Mouse (Mus musculus): ENCODE results near the gene Shq1. TPM values are rescaled to one million over a fixed set of nuclear protein-coding genes. Genes with fewer than 3 reads are reported as not detected.
A peak's percentile ranks its signal among the peaks of the same experiment; 100 is the strongest.

Gene Shq1
- polyA plus RNA-seq, 1 experiment = 4.6 TPM

GRCm38 (mm10) chr6:100670370-100670841 lies 551 bp downstream of the Shq1 start:
- WGBS = under 1% methylated on average over 32 of the region's 32 CpGs

GRCm38 (mm10) chr6:100668858-100669257 lies 2.1 kb downstream of the Shq1 start:
- TF ChIP-seq POLR2A (IDR thresholded peaks at IDR 0.05; ENCODE audit: low read depth, low read length) (no peak), CTCF (conservative IDR thresholded peaks at IDR 0.05; ENCODE audit: insufficient read depth, insufficient read length, low read depth, low read length) (no peak)
- WGBS = 73% methylated on average over 2 of the region's 2 CpGs
- no peaks in the 10 kb centered on the region; the same call in 1 of the 2 replicates for H3K36me3 ChIP-seq (ENCODE audit: control insufficient read depth, insufficient read depth, low read length)

More at GRCm38 (mm10) chr6:100670370-100670841, 551 bp downstream of the Shq1 start:
- peak; percentile 65 for DNase-seq
- TF ChIP-seq POLR2A (IDR thresholded peaks at IDR 0.05; ENCODE audit: low read depth, low read length) (no peak), CTCF (conservative IDR thresholded peaks at IDR 0.05; ENCODE audit: insufficient read depth, insufficient read length, low read depth, low read length) (no peak)
- no peak overlapping the region for H3K27ac ChIP-seq (ENCODE audit: insufficient read depth, low read depth, low read length)
- H3K27me3 ChIP-seq (replicated peaks; ENCODE audit: control insufficient read depth, insufficient read depth, low read length) = no peaks in the 10 kb centered on the region
- H3K4me1 ChIP-seq (ENCODE audit: control insufficient read depth, insufficient read depth, low read length) = no peaks in the 10 kb centered on the region
- no peaks in the 10 kb centered on the region for H3K36me3 ChIP-seq (ENCODE audit: control insufficient read depth, insufficient read depth, low read length)
- peak overlapping the region; percentile 73 for H3K4me3 ChIP-seq (ENCODE audit: insufficient read depth, low read depth, low read length)

GRCm38 (mm10) chr6:100667644-100668043 lies 3.3 kb downstream of the Shq1 start:
- Histone ChIP-seq H3K4me1 (ENCODE audit: control insufficient read depth, insufficient read depth, low read length) (no peaks in the 10 kb centered on the region), H3K27me3 (replicated peaks; ENCODE audit: control insufficient read depth, insufficient read depth, low read length) (no peaks in the 10 kb centered on the region), H3K36me3 (ENCODE audit: control insufficient read depth, insufficient read depth, low read length) (no peaks in the 10 kb centered on the region; the same call in 1 of the 2 replicates), H3K27ac (ENCODE audit: insufficient read depth, low read depth, low read length) (no peak overlapping the region), H3K4me3 (ENCODE audit: insufficient read depth, low read depth, low read length) (no peak overlapping the region)
- no peak for DNase-seq
- 86% methylated on average over 8 of the region's 8 CpGs for WGBS
- TF ChIP-seq CTCF (conservative IDR thresholded peaks at IDR 0.05; ENCODE audit: insufficient read depth, insufficient read length, low read depth, low read length) (no peak), POLR2A (IDR thresholded peaks at IDR 0.05; ENCODE audit: low read depth, low read length) (no peak)

More at GRCm38 (mm10) chr6:100668858-100669257, 2.1 kb downstream of the Shq1 start:
- Histone ChIP-seq H3K27me3 (replicated peaks; ENCODE audit: control insufficient read depth, insufficient read depth, low read length) (no peaks in the 10 kb centered on the region), H3K4me3 (ENCODE audit: insufficient read depth, low read depth, low read length) (no peak overlapping the region), H3K27ac (ENCODE audit: insufficient read depth, low read depth, low read length) (no peak overlapping the region), H3K4me1 (ENCODE audit: control insufficient read depth, insufficient read depth, low read length) (no peaks in the 10 kb centered on the region)
- no peak for DNase-seq

GRCm38 (mm10) chr6:100662224-100662623 lies 8.7 kb downstream of the Shq1 start:
- Histone ChIP-seq H3K36me3 (ENCODE audit: control insufficient read depth, insufficient read depth, low read length) (no peaks in the 10 kb centered on the region; the same call in 1 of the 2 replicates), H3K4me3 (ENCODE audit: insufficient read depth, low read depth, low read length) (no peak overlapping the region), H3K4me1 (ENCODE audit: control insufficient read depth, insufficient read depth, low read length) (no peaks in the 10 kb centered on the region), H3K27ac (ENCODE audit: insufficient read depth, low read depth, low read length) (no peak overlapping the region), H3K27me3 (replicated peaks; ENCODE audit: control insufficient read depth, insufficient read depth, low read length) (no peaks in the 10 kb centered on the region)
- 81% methylated on average over 6 of the region's 6 CpGs for WGBS
- DNase-seq = no peak
- TF ChIP-seq POLR2A (IDR thresholded peaks at IDR 0.05; ENCODE audit: low read depth, low read length) (no peak), CTCF (conservative IDR thresholded peaks at IDR 0.05; ENCODE audit: insufficient read depth, insufficient read length, low read depth, low read length) (no peak)

DNA sequence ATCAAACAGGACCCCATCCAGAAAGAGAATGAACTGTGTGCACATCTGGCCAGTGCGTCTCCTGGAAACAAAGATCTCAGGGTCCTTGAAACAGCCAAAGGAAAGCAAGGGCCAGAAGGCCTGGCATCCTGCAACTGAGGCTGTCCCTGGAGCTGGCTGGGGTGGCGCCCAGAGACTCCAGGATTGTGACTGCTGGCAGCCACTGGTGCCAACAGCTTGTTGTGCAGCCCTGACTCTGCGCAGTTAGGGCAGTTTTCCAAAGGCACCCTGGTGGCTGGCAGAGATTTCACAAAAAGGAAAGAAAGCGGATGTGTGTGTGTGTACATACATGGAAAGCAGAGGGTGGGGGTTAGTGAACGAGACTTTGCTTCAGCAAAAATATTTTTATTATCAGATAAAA lies 10.6 kb downstream of the Shq1 start:
- H3K4me1 ChIP-seq (ENCODE audit: control insufficient read depth, insufficient read depth, low read length) = no peaks in the 10 kb centered on the region
- no peak overlapping the region for H3K4me3 ChIP-seq (ENCODE audit: insufficient read depth, low read depth, low read length)
- DNase-seq = peak; percentile 7
- TF ChIP-seq POLR2A (IDR thresholded peaks at IDR 0.05; ENCODE audit: low read depth, low read length) (no peak), CTCF (conservative IDR thresholded peaks at IDR 0.05; ENCODE audit: insufficient read depth, insufficient read length, low read depth, low read length) (no peak; the same call in 1 of the 2 replicates)
- H3K27ac ChIP-seq (ENCODE audit: insufficient read depth, low read depth, low read length) = no peak overlapping the region
- 82% methylated on average over 5 of the region's 5 CpGs for WGBS
- H3K27me3 ChIP-seq (replicated peaks; ENCODE audit: control insufficient read depth, insufficient read depth, low read length) = no peaks in the 10 kb centered on the region
- H3K36me3 ChIP-seq (ENCODE audit: control insufficient read depth, insufficient read depth, low read length) = no peaks in the 10 kb centered on the region; the same call in 1 of the 2 replicates

DNA sequence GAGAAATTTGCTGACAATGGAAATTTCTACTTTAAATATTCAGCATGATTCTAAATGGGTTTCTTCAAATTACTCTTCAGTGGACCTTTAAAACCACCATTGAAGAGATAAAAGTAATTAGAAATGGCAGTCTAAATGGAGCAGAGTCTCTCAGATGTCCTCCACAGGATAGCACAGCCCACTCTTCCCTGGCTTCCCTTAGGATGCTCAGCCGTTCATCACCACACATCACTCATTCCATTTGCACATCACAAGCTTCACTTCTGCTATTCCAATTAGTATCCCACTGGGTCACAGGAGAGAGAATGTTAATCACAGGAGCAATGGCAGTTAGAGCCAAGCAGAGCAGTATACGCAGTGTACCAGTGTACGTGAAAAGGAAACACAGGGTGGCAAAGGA lies 18.4 kb downstream of the Shq1 start:
- Histone ChIP-seq H3K27ac (ENCODE audit: insufficient read depth, low read depth, low read length) (no peak overlapping the region), H3K4me3 (ENCODE audit: insufficient read depth, low read depth, low read length) (no peak overlapping the region), H3K36me3 (ENCODE audit: control insufficient read depth, insufficient read depth, low read length) (no peaks in the 10 kb centered on the region), H3K4me1 (ENCODE audit: control insufficient read depth, insufficient read depth, low read length) (no peaks in the 10 kb centered on the region), H3K27me3 (replicated peaks; ENCODE audit: control insufficient read depth, insufficient read depth, low read length) (no peaks in the 10 kb centered on the region)
- WGBS = 89% methylated on average over 3 of the region's 3 CpGs
- no peak for DNase-seq
- no peak for TF ChIP-seq CTCF (conservative IDR thresholded peaks at IDR 0.05; ENCODE audit: insufficient read depth, insufficient read length, low read depth, low read length)
- TF ChIP-seq POLR2A (IDR thresholded peaks at IDR 0.05; ENCODE audit: low read depth, low read length) = no peak

DNA sequence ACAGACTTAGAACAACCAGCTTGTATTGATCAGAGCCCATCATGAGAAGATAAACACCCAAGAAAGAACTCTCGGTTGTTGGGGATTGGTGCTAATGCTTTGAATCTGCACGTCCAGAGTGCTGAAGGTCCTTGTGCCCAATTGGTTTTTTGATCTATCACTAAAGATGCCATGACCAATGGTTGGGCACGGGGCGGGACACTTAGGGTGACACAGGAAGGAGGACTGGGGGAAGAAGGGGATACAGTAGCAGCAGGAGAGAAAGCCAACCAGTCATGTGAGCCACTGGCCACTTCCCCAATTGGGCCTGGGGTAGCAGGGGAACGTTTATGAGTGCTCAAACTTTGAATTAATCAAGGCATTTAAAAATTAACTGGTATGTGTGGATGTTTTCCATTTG lies 23.8 kb downstream of the Shq1 start:
- DNase-seq = peak; percentile 24
- no peak overlapping the region for H3K27ac ChIP-seq (ENCODE audit: insufficient read depth, low read depth, low read length)
- WGBS = 73% methylated on average over 5 of the region's 5 CpGs
- no peak overlapping the region for H3K4me3 ChIP-seq (ENCODE audit: insufficient read depth, low read depth, low read length)
- TF ChIP-seq POLR2A (IDR thresholded peaks at IDR 0.05; ENCODE audit: low read depth, low read length) = no peak
- TF ChIP-seq CTCF (conservative IDR thresholded peaks at IDR 0.05; ENCODE audit: insufficient read depth, insufficient read length, low read depth, low read length) = no peak
- H3K27me3 ChIP-seq (replicated peaks; ENCODE audit: control insufficient read depth, insufficient read depth, low read length) = no peaks in the 10 kb centered on the region
- no peaks in the 10 kb centered on the region for H3K4me1 ChIP-seq (ENCODE audit: control insufficient read depth, insufficient read depth, low read length)
- no peaks in the 10 kb centered on the region for H3K36me3 ChIP-seq (ENCODE audit: control insufficient read depth, insufficient read depth, low read length)

Data from kidney, adult 2 months (tissue).